Mouse (Mus musculus): Measurements from ENCODE around the gene Cwf19l1. TPM values are rescaled to one million over a fixed set of nuclear protein-coding genes. Genes with fewer than 3 reads are reported as not detected.

Gene Cwf19l1
- total RNA-seq, 2 experiments from 2014 or later, result 52.6 to 68.7 TPM

GRCm38 (mm10) chr19:44068232-44068631, 67.4 kb downstream of the Cwf19l1 start:
- no peak for ATAC-seq (replicated peaks; ENCODE audit: low FRiP score, low TSS enrichment, poor library complexity, severe bottlenecking)

- no peak for ATAC-seq (replicated peaks; ENCODE audit: low FRiP score, low TSS enrichment, poor library complexity, severe bottlenecking)
These were observed 68.2 kb downstream of the Cwf19l1 start for GRCm38 (mm10) chr19:44067323-44068049.

GRCm38 (mm10) chr19:44064734-44065133, 70.9 kb downstream of the Cwf19l1 start:
- ATAC-seq (replicated peaks; ENCODE audit: low FRiP score, low TSS enrichment, poor library complexity, severe bottlenecking), result no peak

GRCm38 (mm10) chr19:44063773-44064172, 71.9 kb downstream of the Cwf19l1 start:
- no peak for ATAC-seq (replicated peaks; ENCODE audit: low FRiP score, low TSS enrichment, poor library complexity, severe bottlenecking)

GRCm38 (mm10) chr19:44060226-44060625, 75.5 kb downstream of the Cwf19l1 start:
- ATAC-seq (replicated peaks; ENCODE audit: low FRiP score, low TSS enrichment, poor library complexity, severe bottlenecking), result no peak

Other genes starting within 250 kb of the Cwf19l1 start
- 2.1 and 5.0 TPM in 2 replicates for gene Dnmbp, start 195.7 kb downstream of the Cwf19l1 start, total RNA-seq (2014; fragmentation: Nextera tagmentation)
- gene Dnmbp, start 195.7 kb downstream of the Cwf19l1 start, total RNA-seq (2017), result 1.8 and 1.9 TPM in 2 replicates
- not detected in 2 replicates for gene Cpn1, start 149.3 kb downstream of the Cwf19l1 start, total RNA-seq (2014; fragmentation: Nextera tagmentation)
- gene Cpn1, start 149.3 kb downstream of the Cwf19l1 start, total RNA-seq (2017), result not detected in 2 replicates
- gene Cyp2c23, start 106.7 kb downstream of the Cwf19l1 start, total RNA-seq (2014; fragmentation: Nextera tagmentation), result not detected in 2 replicates
- not detected in 2 replicates for gene Cyp2c23, start 106.7 kb downstream of the Cwf19l1 start, total RNA-seq (2017)
- gene Erlin1, start 66.1 kb downstream of the Cwf19l1 start, total RNA-seq (2014; fragmentation: Nextera tagmentation), result 20.0 and 27.8 TPM in 2 replicates
- 18.7 and 19.3 TPM in 2 replicates for gene Erlin1, start 66.1 kb downstream of the Cwf19l1 start, total RNA-seq (2017)
- 51.8 and 62.3 TPM in 2 replicates for gene Chuk, start 28.4 kb downstream of the Cwf19l1 start, total RNA-seq (2014; fragmentation: Nextera tagmentation)
- 66.0 and 75.8 TPM in 2 replicates for gene Chuk, start 28.4 kb downstream of the Cwf19l1 start, total RNA-seq (2017)
- 65.5 and 75.1 TPM in 2 replicates for gene Bloc1s2, start 10.6 kb upstream of the Cwf19l1 start, total RNA-seq (2014; fragmentation: Nextera tagmentation)
- gene Bloc1s2, start 10.6 kb upstream of the Cwf19l1 start, total RNA-seq (2017), result 33.0 and 53.6 TPM in 2 replicates
- 0.04 TPM in 1 of 2 replicates, not detected in the other for gene Pkd2l1, start 56.6 kb upstream of the Cwf19l1 start, total RNA-seq (2014; fragmentation: Nextera tagmentation)
- gene Pkd2l1, start 56.6 kb upstream of the Cwf19l1 start, total RNA-seq (2017), result not detected in 2 replicates
- gene Scd3, start 67.4 kb upstream of the Cwf19l1 start, total RNA-seq (2014; fragmentation: Nextera tagmentation), result not detected in 2 replicates
- gene Scd3, start 67.4 kb upstream of the Cwf19l1 start, total RNA-seq (2017), result not detected in 2 replicates
- 56.2 and 62.2 TPM in 2 replicates for gene Scd2, start 157.8 kb upstream of the Cwf19l1 start, total RNA-seq (2014; fragmentation: Nextera tagmentation)
- gene Scd2, start 157.8 kb upstream of the Cwf19l1 start, total RNA-seq (2017), result 71.9 and 90.7 TPM in 2 replicates
- 0.69 and 2.1 TPM in 2 replicates for gene Scd4, start 197.2 kb upstream of the Cwf19l1 start, total RNA-seq (2014; fragmentation: Nextera tagmentation)
- 0.38 TPM in 1 of 2 replicates, not detected in the other for gene Scd4, start 197.2 kb upstream of the Cwf19l1 start, total RNA-seq (2017)